Mouse (Mus musculus): ENCODE measurements around the gene Olfr1173. TPM values are rescaled to one million over a fixed set of nuclear protein-coding genes. Genes with fewer than 3 reads are reported as not detected.

Gene Olfr1173
- not detected for total RNA-seq (2021)
- long read RNA-seq, experiment 1 = 0 reads
- long read RNA-seq, experiment 2 = 0 reads

GRCm38 (mm10) chr2:88279775-88280174, at the start of gene Olfr1173:
Gene Olfr1173 (minus strand): TSS chr2:88279875.
- DNase-seq (ENCODE audit: low spot score in 2 of 2) = no peak

- DNase-seq (ENCODE audit: low spot score in 2 of 2) = no peak
Measured at GRCm38 (mm10) chr2:88327115-88327514, 47.4 kb upstream of the Olfr1173 start, which contains the start of gene Olfr1175-ps. Gene Olfr1175-ps (minus strand): TSS chr2:88327215.

GRCm38 (mm10) chr2:88315035-88315434, 35.4 kb upstream of the Olfr1173 start, which contains the start of gene Olfr1174-ps:
Gene Olfr1174-ps (minus strand): TSS chr2:88315135.
- no peak for DNase-seq (ENCODE audit: low spot score in 2 of 2)

GRCm38 (mm10) chr2:88228234-88228633, 51.4 kb downstream of the Olfr1173 start, which contains the start of gene Olfr1170:
Gene Olfr1170 (minus strand): TSS chr2:88228334.
- DNase-seq (ENCODE audit: low spot score in 2 of 2) = no peak

Other genes starting within 250 kb of the Olfr1173 start
- not detected for gene Olfr73, start 242.2 kb downstream of the Olfr1173 start, total RNA-seq (2021)
- not detected for gene Olfr1162, start 228.7 kb downstream of the Olfr1173 start, total RNA-seq (2021)
- not detected for gene Olfr1163, start 208.0 kb downstream of the Olfr1173 start, total RNA-seq (2021)
- not detected for gene Olfr1164, start 185.9 kb downstream of the Olfr1173 start, total RNA-seq (2021)
- gene Olfr1166, start 151.6 kb downstream of the Olfr1173 start, total RNA-seq (2021) = not detected
- gene Olfr1167, start 124.7 kb downstream of the Olfr1173 start, total RNA-seq (2021) = not detected
- not detected for gene Olfr1168, start 98.0 kb downstream of the Olfr1173 start, total RNA-seq (2021)
- gene Olfr1170, start 51.5 kb downstream of the Olfr1173 start, total RNA-seq (2021) = not detected
- not detected for gene Olfr1174-ps, start 35.3 kb upstream of the Olfr1173 start, total RNA-seq (2021)
- not detected for gene Olfr1175-ps, start 47.3 kb upstream of the Olfr1173 start, total RNA-seq (2021)
- gene Olfr1176, start 56.8 kb upstream of the Olfr1173 start, total RNA-seq (2021) = not detected
- gene Olfr1177-ps, start 66.6 kb upstream of the Olfr1173 start, total RNA-seq (2021) = not detected
- not detected for gene Olfr1178, start 107.2 kb upstream of the Olfr1173 start, total RNA-seq (2021)
- gene Olfr1179, start 126.6 kb upstream of the Olfr1173 start, total RNA-seq (2021) = not detected
- not detected for gene Olfr1180, start 139.3 kb upstream of the Olfr1173 start, total RNA-seq (2021)
- not detected for gene Olfr1181, start 146.3 kb upstream of the Olfr1173 start, total RNA-seq (2021)
- gene Gm13757, start 169.3 kb upstream of the Olfr1173 start, total RNA-seq (2021) = not detected
- not detected for gene Olfr1183, start 175.0 kb upstream of the Olfr1173 start, total RNA-seq (2021)
- not detected for gene Olfr1184, start 203.7 kb upstream of the Olfr1173 start, total RNA-seq (2021)
- not detected for gene Olfr1185-ps1, start 213.4 kb upstream of the Olfr1173 start, total RNA-seq (2021)
- not detected for gene Olfr1186, start 238.7 kb upstream of the Olfr1173 start, total RNA-seq (2021)

All from adrenal gland, postnatal 4 days (tissue).